Mouse (Mus musculus) CH12.LX (cell line): ENCODE results near the gene Cenpj. TPM values are rescaled to one million over a fixed set of nuclear protein-coding genes. Genes with fewer than 3 reads are reported as not detected.

Source experiments
- DNase-seq: peaks from one replicate; pipeline ENCODE4 v3.0.0-alpha.2; 2013; ENCODE audit errors: extremely low read depth
- H3K27ac ChIP-seq: 2 replicates; pipeline ENCODE4 v1.5.1; 2012; ENCODE audit warnings: low read depth, mild to moderate bottlenecking, control low read depth, moderate library complexity; ENCODE audit not compliant: insufficient read depth
- H3K27me3 ChIP-seq: replicated peaks from 2 replicates; pipeline ENCODE3; 2012; ENCODE audit warnings: inconsistent platforms
- H3K36me3 ChIP-seq, 2 experiments: replicated peaks in 1 of 2; 2 replicates each; pipeline versions ENCODE3 to v1.6.1; 2012; ENCODE audit warnings: inconsistent platforms in 1 of 2, low read length in 1 of 2, mild to moderate bottlenecking in 1 of 2, mixed read lengths in 1 of 2, moderate library complexity in 1 of 2; ENCODE audit not compliant: control insufficient read depth in 1 of 2, insufficient read depth in 1 of 2
- H3K4me1 ChIP-seq, 2 experiments: 2 replicates each; pipeline ENCODE4 v1.6.1; 2012; ENCODE audit warnings: inconsistent platforms in 1 of 2, moderate library complexity in 1 of 2; ENCODE audit not compliant: insufficient read depth in 2 of 2, control insufficient read depth in 1 of 2
- H3K4me2 ChIP-seq: 2 replicates; pipeline ENCODE4 v1.6.1; 2012; ENCODE audit warnings: low read depth, mild to moderate bottlenecking, control low read depth; ENCODE audit not compliant: poor library complexity, insufficient read depth, severe bottlenecking
- H3K4me3 ChIP-seq, 3 experiments: fragments of 150-350 bp in 1 of 3; sonication (generic) in 1 of 3; replicated peaks in 1 of 3; 2 replicates each; pipeline versions ENCODE3 to v1.5.1; 2011 to 2012; ENCODE audit warnings: low read depth in 2 of 3, low read length in 2 of 3, mild to moderate bottlenecking in 2 of 3, moderate library complexity in 2 of 3, control low read depth in 1 of 3, improper control_type of control experiment in 1 of 3, inconsistent platforms in 1 of 3, mixed read lengths in 1 of 3; ENCODE audit not compliant: poor library complexity in 1 of 3
- H3K79me2 ChIP-seq: replicated peaks from 2 replicates; pipeline ENCODE4 v1.6.1; 2012; ENCODE audit warnings: mild to moderate bottlenecking, moderate library complexity; ENCODE audit not compliant: control insufficient read depth, poor library complexity, insufficient read depth, severe bottlenecking; ENCODE audit errors: extremely low read depth
- H3K9ac ChIP-seq: 2 replicates; pipeline ENCODE4 v1.6.1; 2012; ENCODE audit warnings: low read depth, mild to moderate bottlenecking, control low read depth, moderate library complexity; ENCODE audit not compliant: insufficient read depth
- H3K9me3 ChIP-seq: replicated peaks from 2 replicates; pipeline ENCODE3; 2012; ENCODE audit warnings: low read length, inconsistent platforms, mixed read lengths
- E2F4 ChIP-seq: IDR thresholded peaks from 2 replicates; pipeline ENCODE4 v1.6.1; 2011; ENCODE audit warnings: low read depth, low read length, improper control_type of control experiment; ENCODE audit not compliant: insufficient replicate concordance
- ELF1 ChIP-seq: IDR thresholded peaks from 2 replicates; pipeline ENCODE4 v1.6.1; 2014; ENCODE audit warnings: low read depth, mild to moderate bottlenecking, inconsistent platforms, low read length, improper control_type of control experiment
- EP300 ChIP-seq: IDR thresholded peaks from 2 replicates; pipeline ENCODE4 v1.6.1; 2011; ENCODE audit warnings: low read length, improper control_type of control experiment
- GABPA ChIP-seq: IDR thresholded peaks from 2 replicates; pipeline ENCODE4 v1.6.1; 2012; ENCODE audit warnings: low read depth, low read length, improper control_type of control experiment, inconsistent platforms; ENCODE audit not compliant: insufficient replicate concordance
- HCFC1 ChIP-seq: IDR thresholded peaks from 2 replicates; pipeline ENCODE4 v1.6.1; 2012; ENCODE audit warnings: low read depth, mild to moderate bottlenecking, inconsistent platforms, low read length, improper control_type of control experiment
- IRF4 ChIP-seq: IDR thresholded peaks from 2 replicates; pipeline ENCODE4 v1.6.1; 2014; ENCODE audit warnings: low read depth, mild to moderate bottlenecking, inconsistent platforms, low read length, improper control_type of control experiment
- JUND ChIP-seq: conservative IDR thresholded peaks from 2 replicates; pipeline ENCODE4 v1.6.1; 2011; ENCODE audit warnings: low read depth, low read length, improper control_type of control experiment
- KAT2A ChIP-seq: IDR thresholded peaks from 2 replicates; pipeline ENCODE4 v1.6.1; 2012; ENCODE audit warnings: low read length, improper control_type of control experiment, inconsistent platforms; ENCODE audit not compliant: insufficient replicate concordance
- MAFK ChIP-seq: IDR thresholded peaks from 2 replicates; pipeline ENCODE4 v1.6.1; 2011; ENCODE audit warnings: low read length, improper control_type of control experiment; ENCODE audit not compliant: insufficient replicate concordance
- MAX ChIP-seq: IDR thresholded peaks from 2 replicates; pipeline ENCODE4 v1.6.1; 2011; ENCODE audit warnings: low read length, improper control_type of control experiment
- MAZ ChIP-seq: IDR thresholded peaks from 2 replicates; pipeline ENCODE4 v1.6.1; 2012; ENCODE audit warnings: low read depth, mild to moderate bottlenecking, inconsistent platforms, low read length, improper control_type of control experiment, moderate library complexity
- MEF2A ChIP-seq: IDR thresholded peaks from 2 replicates; pipeline ENCODE4 v1.6.1; 2014; ENCODE audit warnings: low read depth, mild to moderate bottlenecking, inconsistent platforms, low read length, improper control_type of control experiment, borderline replicate concordance
- MYC ChIP-seq: IDR thresholded peaks from 2 replicates; pipeline ENCODE4 v1.6.1; 2011; ENCODE audit warnings: low read depth, mild to moderate bottlenecking, improper control_type of control experiment, low read length
- NELFE ChIP-seq: IDR thresholded peaks from 2 replicates; pipeline ENCODE4 v1.6.1; 2011; ENCODE audit warnings: low read depth, low read length, improper control_type of control experiment
- NRF1 ChIP-seq: IDR thresholded peaks from 2 replicates; pipeline ENCODE4 v1.6.1; 2014; ENCODE audit warnings: low read depth, mild to moderate bottlenecking, inconsistent platforms, low read length, improper control_type of control experiment, moderate library complexity
- PAX5 ChIP-seq: IDR thresholded peaks from 2 replicates; pipeline ENCODE4 v1.6.1; 2012; ENCODE audit warnings: low read length, inconsistent platforms, mixed read lengths
- POLR2A ChIP-seq: IDR thresholded peaks from 2 replicates; pipeline ENCODE4 v1.6.1; 2011; ENCODE audit warnings: low read depth, mild to moderate bottlenecking, improper control_type of control experiment, low read length
- POLR2AphosphoS2 ChIP-seq: IDR thresholded peaks from 2 replicates; pipeline ENCODE4 v1.6.1; 2011; ENCODE audit warnings: low read depth, low read length, improper control_type of control experiment
- RAD21 ChIP-seq: IDR thresholded peaks from 2 replicates; pipeline ENCODE4 v1.6.1; 2011; ENCODE audit warnings: low read depth, mild to moderate bottlenecking, low read length, improper control_type of control experiment, moderate library complexity
- SIN3A ChIP-seq: IDR thresholded peaks from 2 replicates; pipeline ENCODE4 v1.6.1; 2012; ENCODE audit warnings: low read length, improper control_type of control experiment, inconsistent platforms
- SMC3 ChIP-seq: IDR thresholded peaks from 2 replicates; pipeline ENCODE4 v1.6.1; 2011; ENCODE audit warnings: low read depth, low read length, improper control_type of control experiment
- TBP ChIP-seq: conservative IDR thresholded peaks from 2 replicates; pipeline ENCODE4 v1.6.1; 2011; ENCODE audit warnings: low read depth, low read length, improper control_type of control experiment
- TCF12 ChIP-seq: IDR thresholded peaks from 2 replicates; pipeline ENCODE4 v1.6.1; 2014; ENCODE audit warnings: low read depth, mild to moderate bottlenecking, inconsistent platforms, low read length, improper control_type of control experiment
- UBTF ChIP-seq: IDR thresholded peaks from 2 replicates; pipeline ENCODE4 v1.6.1; 2012; ENCODE audit warnings: low read depth, mild to moderate bottlenecking, inconsistent platforms, low read length, improper control_type of control experiment, moderate library complexity
- USF1 ChIP-seq: IDR thresholded peaks from 2 replicates; pipeline ENCODE4 v1.6.1; 2014; ENCODE audit warnings: low read depth, mild to moderate bottlenecking, inconsistent platforms, low read length, improper control_type of control experiment
- USF2 ChIP-seq: conservative IDR thresholded peaks from 2 replicates; pipeline ENCODE4 v1.6.1; 2011; ENCODE audit warnings: low read depth, low read length, improper control_type of control experiment
- ZC3H11A ChIP-seq: IDR thresholded peaks from 2 replicates; pipeline ENCODE4 v1.6.1; 2012; ENCODE audit warnings: low read depth, mild to moderate bottlenecking, inconsistent platforms, low read length, improper control_type of control experiment
- ZKSCAN1 ChIP-seq: IDR thresholded peaks from 2 replicates; pipeline ENCODE4 v1.6.1; 2012; ENCODE audit warnings: low read depth, inconsistent platforms, low read length, improper control_type of control experiment, borderline replicate concordance
- ZMIZ1 ChIP-seq: IDR thresholded peaks from 2 replicates; pipeline ENCODE4 v1.6.1; 2012; ENCODE audit warnings: low read depth, mild to moderate bottlenecking, inconsistent platforms, low read length, improper control_type of control experiment
- dilution Hi-C: fragments of 300-500 bp; cut with MboI; formaldehyde crosslinking; loops from 2 replicates; pipeline ENCODE4 v1.14.3; 2020; ENCODE audit warnings: low sequenced_read_pairs; ENCODE audit not compliant: extremely low pct_unique_long_range_greater_than_20kb, extremely low pct_ligation_motif_present
- in situ Hi-C: fragments of 300-500 bp; cut with MboI; formaldehyde crosslinking; loops from 3 replicates; pipeline ENCODE4 v1.14.3; 2019; ENCODE audit warnings: low sequenced_read_pairs, low pct_ligation_motif_present, low pct_unique_long_range_greater_than_20kb, mixed read lengths
- polyA plus RNA-seq: library from polyadenylated mRNA; unstranded; fragments of >175 nt; gene quantifications from 2 replicates; pipeline ENCODE4 v1.2.1, GENCODE M21; 2012; ENCODE audit warnings: low read depth; ENCODE audit not compliant: insufficient read length
- total RNA-seq, 2 experiments: library from RNA; depleted of rRNA; stranded (reverse); fragments of 300-350 nt in 1 of 2; fragments of >200 nt in 1 of 2; gene quantifications; 2 replicates each; pipeline ENCODE4 v1.2.3; 2012 to 2014

Cenpj gene
- total and polyA plus RNA-seq, 3 experiments, result 3.1 to 12.3 (median 7.8) TPM

- H3K4me2 ChIP-seq, result no peak overlapping the region
- H3K27me3 ChIP-seq, result no peaks in the 10 kb centered on the region
- dilution Hi-C loops (no loop called here), in situ Hi-C loops (no loop called here)
- no peaks in the 10 kb centered on the region for H3K9me3 ChIP-seq
- DNase-seq, result no peak
- H3K4me1 ChIP-seq, result peaks cover 0 to 5% of the 10 kb centered on the region in 2 experiments; a peak in 1 of 4 replicates
- no peak overlapping the region for H3K4me3 ChIP-seq
- TF ChIP-seq MEF2A (no peak), E2F4 (no peak), MYC (no peak), POLR2A (no peak), IRF4 (no peak), USF2 (no peak), MAX (no peak), SIN3A (no peak), PAX5 (no peak), GABPA (no peak), EP300 (no peak), UBTF (no peak), JUND (no peak), ELF1 (no peak), POLR2AphosphoS2 (no peak), NRF1 (no peak), ZMIZ1 (no peak), MAFK (no peak), SMC3 (no peak)
- H3K27ac ChIP-seq, result no peak overlapping the region
- H3K36me3 ChIP-seq, result peaks cover 30 to 54% of the 10 kb centered on the region in 2 experiments
- no peaks in the 10 kb centered on the region for H3K79me2 ChIP-seq
- no peak overlapping the region for H3K9ac ChIP-seq
Observed at GRCm38 (mm10) chr14:56544946-56545345, 30.3 kb downstream of the Cenpj start.

DNA sequence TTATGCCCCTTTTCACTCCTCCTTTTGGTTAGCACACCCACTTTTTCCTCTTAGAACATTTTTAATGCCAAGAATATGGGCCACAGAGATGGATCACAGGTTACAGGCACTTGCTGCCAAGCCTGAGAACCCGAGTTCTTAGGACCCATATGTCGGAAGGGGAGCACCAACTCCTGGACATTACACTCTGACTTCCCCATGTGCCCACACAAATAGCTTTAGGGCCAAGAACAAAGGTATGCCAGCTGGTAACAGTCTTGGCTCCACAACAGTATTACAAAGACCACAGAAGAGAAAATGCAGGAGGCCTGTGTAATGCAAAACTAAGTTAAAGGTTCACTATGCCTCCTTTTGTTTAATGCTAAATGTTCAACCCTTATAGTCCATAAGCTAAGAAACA is 44.4 kb downstream of the Cenpj start:
- Histone ChIP-seq H3K9ac (no peak overlapping the region), H3K4me1 (no peaks in the 10 kb centered on the region), H3K79me2 (no peaks in the 10 kb centered on the region), H3K27ac (no peak overlapping the region), H3K4me2 (no peak overlapping the region), H3K36me3 (peaks cover 42 to 68% of the 10 kb centered on the region in 2 experiments), H3K27me3 (no peaks in the 10 kb centered on the region), H3K9me3 (no peaks in the 10 kb centered on the region), H3K4me3 (no peak overlapping the region)
- dilution Hi-C loops (no loop called here), in situ Hi-C loops (no loop called here)
- TF ChIP-seq POLR2AphosphoS2, result no peak
- no peak for TF ChIP-seq MAZ
- no peak for TF ChIP-seq POLR2A
- TF ChIP-seq KAT2A, result no peak
- TF ChIP-seq NELFE, result no peak
- no peak for TF ChIP-seq ZC3H11A
- TF ChIP-seq USF2, result no peak
- no peak for TF ChIP-seq SMC3
- no peak for TF ChIP-seq ZKSCAN1
- no peak for TF ChIP-seq TBP
- no peak for TF ChIP-seq MAX
- TF ChIP-seq RAD21, result no peak
- no peak for TF ChIP-seq IRF4
- TF ChIP-seq PAX5, result no peak
- no peak for TF ChIP-seq NRF1
- TF ChIP-seq HCFC1, result no peak
- no peak for TF ChIP-seq MAFK
- no peak for TF ChIP-seq TCF12
- TF ChIP-seq USF1, result no peak
- no peak for DNase-seq
